Mouse (Mus musculus) frontal cortex, postnatal 36 days (tissue): ENCODE measurements around the gene Ift52.

ENCODE experiments used
- DNase-seq, 2 experiments: peaks; one replicate each; pipeline ENCODE4 v3.0.0; 2022; ENCODE audit warnings: low spot score in 2 of 2

Gene Ift52

GRCm38 (mm10) chr2:163074808-163075207 is 57.7 kb downstream of the Ift52 start:
- DNase-seq, result no peak

DNA sequence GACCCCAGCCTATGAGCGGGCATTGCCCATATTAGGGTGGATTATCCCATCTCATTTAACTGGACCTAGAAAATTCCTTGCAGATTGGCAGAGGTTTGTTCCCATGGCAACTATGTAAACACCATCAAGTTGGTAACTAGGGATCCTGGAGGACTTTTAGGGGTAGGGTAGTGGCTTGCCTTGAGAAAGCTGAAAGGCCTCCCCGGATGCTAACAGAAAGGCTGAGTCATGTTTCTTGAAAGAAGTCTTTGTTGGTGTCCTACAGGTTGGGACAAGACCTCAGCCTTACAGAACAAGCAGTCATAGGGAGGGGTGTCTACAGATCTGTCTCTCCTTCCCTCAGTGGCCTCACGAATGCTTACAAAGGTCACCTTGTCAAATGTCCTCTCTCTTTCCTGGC is 58.1 kb downstream of the Ift52 start:
- DNase-seq, result no peak

DNA sequence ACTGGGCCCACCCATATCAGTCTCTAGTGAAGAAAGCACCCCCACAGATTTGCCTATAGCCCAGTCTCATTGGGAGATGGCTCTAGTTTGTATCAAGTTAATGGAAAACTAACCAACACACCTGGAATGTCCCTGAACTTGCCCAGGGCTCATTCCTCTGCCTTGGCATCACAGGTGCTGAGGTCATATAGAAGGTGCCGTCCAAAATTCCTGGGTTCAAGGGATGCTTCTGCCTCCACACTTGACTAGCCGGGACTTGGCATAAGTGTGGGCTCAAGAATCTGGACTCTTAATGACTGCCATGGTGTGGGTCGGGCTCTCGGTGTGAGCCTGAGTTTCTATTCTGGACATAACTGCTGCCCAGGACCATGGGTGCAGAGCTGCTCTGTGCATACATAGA is 61.9 kb downstream of the Ift52 start:
- DNase-seq, result no peak

- DNase-seq, result no peak
Measured at GRCm38 (mm10) chr2:163082591-163082990, 65.4 kb downstream of the Ift52 start.

DNA sequence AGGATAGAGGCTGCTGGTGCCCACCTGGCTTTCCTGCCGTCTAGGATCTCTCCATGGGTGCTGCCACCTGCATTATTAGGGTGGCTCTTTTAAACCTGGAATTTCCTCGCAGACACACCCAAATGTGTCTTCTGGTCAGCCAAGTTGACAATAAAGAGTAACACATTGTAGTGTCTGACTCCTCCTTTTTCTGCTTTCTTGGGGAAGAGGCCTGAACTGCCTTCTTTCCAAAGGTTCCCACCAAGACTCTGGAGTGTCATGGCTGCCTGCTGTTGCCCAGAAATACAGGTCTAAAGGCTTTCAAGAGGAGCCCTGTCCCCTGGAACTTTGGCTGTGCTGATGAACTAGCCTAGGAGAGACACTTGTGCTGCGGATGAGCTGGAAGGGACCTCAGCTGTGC is 67.4 kb downstream of the Ift52 start:
- DNase-seq, result no peak

- DNase-seq, result no peak
Measured at GRCm38 (mm10) chr2:163085047-163085446, 67.9 kb downstream of the Ift52 start.

DNA sequence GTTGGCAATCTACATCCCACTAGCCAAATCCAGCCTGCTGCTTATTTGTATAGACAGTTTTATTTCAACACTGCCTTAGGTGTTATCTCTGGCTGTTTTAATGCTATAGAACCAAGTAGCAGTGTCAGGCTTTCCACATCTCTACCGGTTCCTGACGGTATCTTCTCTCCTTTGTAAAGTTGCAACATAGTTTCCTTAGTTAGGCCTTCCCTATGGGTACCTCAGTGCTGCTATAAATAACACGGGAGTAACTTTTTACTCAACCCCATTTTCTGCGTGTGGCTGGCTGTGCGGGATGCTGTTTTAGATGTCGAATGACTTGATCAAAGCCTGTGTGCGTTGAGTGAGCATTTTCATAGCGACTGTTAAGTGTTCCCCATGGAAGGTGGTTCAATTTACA is 69.4 kb downstream of the Ift52 start:
- DNase-seq, result no peak

- DNase-seq, result no peak
Measured at GRCm38 (mm10) chr2:163087728-163088127, 70.6 kb downstream of the Ift52 start, which contains the start of gene Gtsf1l. Gene Gtsf1l (minus strand): TSS chr2:163087855.

GRCm38 (mm10) chr2:163089475-163090123 is 72.4 kb downstream of the Ift52 start:
- no peak for DNase-seq

DNA sequence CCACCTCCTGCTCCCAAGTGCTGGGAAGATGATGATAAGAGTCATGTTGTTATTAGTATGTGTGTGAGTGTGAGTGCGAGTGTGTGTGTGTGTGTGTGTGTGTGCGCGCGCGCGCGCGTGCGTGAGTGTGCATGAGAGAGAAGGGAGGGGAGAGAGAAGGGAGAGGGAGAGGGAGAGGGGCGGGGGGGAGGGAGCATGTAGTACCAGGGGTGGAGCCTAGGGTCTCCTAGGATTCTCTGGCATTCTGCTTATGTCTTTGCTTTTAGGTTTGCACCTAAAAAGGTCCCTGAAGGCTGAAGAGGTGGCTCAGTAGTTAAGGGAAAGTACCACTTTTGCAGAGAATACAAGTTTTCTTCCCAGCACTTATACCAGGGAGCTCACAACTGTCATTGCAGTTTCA is 77.8 kb downstream of the Ift52 start:
- no peak for DNase-seq
